Mouse (Mus musculus) regulatory T cell (primary cell): ENCODE measurements around the gene Nectin1.

Source experiments
- in situ Hi-C: fragments of 300-600 bp; cut with MboI, MseI; formaldehyde crosslinking; loops from one replicate; pipeline ENCODE4 v1.15.1; 2025; ENCODE audit warnings: high pct_unique_total_duplicates

The Nectin1 gene

DNA sequence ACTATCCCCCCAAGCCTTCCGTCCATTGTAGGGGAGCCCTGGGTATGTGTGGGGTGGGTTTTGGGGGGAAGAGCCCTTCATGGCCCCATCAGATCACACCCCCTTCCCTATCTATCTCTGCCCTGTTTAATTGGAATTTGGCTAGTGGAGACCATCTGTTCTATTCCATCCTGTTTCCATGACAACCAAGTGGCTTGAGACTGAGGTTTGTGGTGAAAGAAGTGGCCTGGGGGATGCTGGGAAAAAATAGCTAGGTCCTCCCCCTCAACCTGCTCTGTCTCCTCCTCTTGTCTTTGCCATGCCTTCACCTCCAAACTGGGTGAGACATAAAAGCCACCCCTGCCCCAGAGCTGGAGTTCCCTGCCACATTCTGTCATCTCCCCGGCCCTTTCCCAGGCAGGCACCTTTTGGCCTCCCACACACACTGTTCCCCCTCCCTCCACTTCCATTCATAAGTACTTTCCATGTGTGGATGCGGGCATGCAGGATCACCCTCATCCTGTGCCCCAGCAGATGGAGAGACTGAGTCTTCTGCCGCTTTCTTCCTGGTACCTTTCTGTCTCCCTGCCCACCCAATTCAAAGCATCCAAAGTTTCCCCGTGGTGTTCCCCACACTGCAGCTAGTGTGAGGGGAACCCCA is 17.5 kb downstream of the Nectin1 start:
- in situ Hi-C loops: loop anchor here (25.0 kb wide), 1 partner anchor 501 kb away; the partner anchor contains the start of genes Nlrx1 and Pdzd3

DNA sequence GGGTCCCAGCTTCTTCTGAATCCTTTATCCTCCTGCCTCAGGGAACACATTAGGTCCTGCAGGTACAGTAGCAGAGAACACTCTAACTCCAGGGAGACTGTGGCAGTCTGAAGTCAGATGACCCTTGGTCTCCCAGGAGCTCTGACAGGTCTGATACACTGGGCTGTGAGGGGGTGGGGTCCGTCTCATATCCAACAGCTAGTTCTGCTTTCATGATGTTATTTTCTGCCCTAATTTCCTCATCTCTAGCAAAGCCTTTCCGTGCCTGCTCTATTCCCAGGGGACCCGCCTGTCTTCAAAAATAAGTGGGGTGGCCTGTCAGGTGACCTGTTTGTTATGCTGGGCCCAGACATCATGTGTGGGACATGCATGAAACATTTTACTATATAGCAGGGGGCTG is 18.2 kb downstream of the Nectin1 start:
- in situ Hi-C loops: loop anchor here (25.0 kb wide), 1 partner anchor 500 kb away; the partner anchor contains the start of genes Nlrx1 and Pdzd3

DNA sequence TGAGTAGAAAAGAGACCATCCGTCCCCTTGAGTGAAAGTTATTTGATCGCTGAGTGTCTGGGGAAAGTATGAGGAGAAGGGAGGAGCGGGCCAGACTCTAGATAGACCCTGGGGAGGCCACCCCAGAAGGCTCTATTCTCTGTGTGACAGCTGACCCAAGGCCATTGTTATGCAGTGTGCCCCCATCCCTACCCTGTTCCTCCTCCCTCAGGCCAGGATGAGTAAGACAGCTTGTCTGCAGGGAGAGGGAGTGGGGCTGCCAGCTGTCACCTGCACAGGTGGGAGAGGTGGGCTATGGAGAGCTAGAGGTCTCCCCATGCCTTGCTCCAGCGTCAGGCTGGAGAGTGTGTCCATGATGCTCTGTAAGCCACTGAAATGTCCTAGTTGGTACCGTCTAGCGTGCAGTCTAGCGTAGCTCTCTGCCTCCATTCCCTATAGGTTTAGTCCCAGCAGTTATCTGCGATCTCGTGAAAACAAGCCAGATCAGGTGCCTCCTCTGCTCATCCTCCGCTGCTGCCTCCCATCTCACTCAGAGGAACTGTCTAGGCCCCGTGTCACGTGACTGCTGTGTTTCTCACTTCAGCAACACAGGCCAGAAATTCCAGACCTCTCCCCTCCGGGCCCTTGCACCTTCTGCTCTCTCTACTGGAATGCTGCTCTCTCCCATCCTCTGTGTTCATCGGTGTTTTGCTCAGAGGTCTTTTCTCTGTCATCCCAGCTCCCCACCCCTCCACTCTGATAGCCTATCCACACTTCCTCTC is 21.8 kb downstream of the Nectin1 start:
- in situ Hi-C loops: loop anchor here (25.0 kb wide), 1 partner anchor 497 kb away; the partner anchor contains the start of genes Nlrx1 and Pdzd3

DNA sequence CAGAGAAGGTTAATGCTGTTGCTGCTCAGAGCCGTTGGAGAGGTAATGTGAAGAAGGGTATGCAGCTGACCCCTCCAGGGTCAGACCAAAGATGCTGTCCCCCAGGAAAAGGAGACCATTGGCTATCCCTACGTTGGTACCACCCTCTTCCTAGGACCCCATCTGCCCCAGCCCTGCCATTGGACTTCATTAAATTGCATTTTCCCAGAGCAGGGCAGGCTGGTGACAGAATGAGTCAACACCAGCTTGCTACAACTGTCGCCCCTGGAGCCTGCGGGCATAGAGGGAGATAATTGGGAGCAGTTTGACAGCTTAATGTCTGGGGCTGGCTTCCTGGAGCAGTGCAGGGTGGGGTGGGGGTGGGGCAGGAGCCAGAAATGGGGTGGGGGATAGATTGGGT is 25.0 kb downstream of the Nectin1 start:
- in situ Hi-C loops: loop anchor here (25.0 kb wide), 1 partner anchor 494 kb away; the partner anchor contains the start of genes Nlrx1 and Pdzd3

DNA sequence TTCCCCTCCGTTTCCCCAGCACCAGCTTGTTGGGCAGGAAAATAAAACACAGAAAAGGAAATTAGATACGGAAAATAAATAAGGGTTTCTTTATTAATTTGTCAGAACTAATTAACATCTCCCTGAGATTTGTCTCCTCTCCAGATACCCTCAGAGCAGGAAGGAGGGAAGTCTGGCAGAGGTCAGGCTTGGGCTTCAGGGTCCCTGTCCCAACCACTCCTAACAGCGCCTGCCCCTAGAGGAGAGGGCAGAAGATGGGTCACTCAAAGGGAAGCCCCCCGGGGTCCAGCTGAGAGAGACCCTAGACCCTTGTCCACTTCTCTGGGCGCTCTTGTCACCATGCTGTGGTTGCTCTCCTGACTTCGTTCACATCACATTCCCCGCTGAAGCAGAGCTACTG is 25.4 kb downstream of the Nectin1 start:
- in situ Hi-C loops: loop anchor here (25.0 kb wide), 1 partner anchor 493 kb away; the partner anchor contains the start of genes Nlrx1 and Pdzd3

DNA sequence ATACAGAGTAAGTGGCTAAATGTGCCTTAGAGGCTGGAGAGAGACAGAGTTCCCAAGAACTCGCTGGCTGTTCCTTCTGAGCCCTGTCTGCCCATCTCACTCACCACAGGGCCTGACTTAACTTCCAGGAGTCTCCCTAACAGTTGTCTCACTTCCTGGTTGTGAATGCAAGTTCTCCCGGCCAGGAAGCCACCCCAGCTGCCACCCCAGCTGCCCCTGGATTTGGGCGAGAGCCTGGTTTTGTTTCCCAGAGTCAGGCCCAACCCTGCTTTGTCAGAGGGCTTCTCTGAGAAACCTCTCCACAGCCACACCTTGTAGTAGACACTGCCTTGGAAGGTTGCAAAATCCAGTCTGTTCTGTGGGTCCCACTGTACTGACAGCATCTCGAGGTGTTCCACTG is 26.2 kb downstream of the Nectin1 start:
- in situ Hi-C loops: loop anchor here (25.0 kb wide), 1 partner anchor 492 kb away; the partner anchor contains the start of genes Nlrx1 and Pdzd3

DNA sequence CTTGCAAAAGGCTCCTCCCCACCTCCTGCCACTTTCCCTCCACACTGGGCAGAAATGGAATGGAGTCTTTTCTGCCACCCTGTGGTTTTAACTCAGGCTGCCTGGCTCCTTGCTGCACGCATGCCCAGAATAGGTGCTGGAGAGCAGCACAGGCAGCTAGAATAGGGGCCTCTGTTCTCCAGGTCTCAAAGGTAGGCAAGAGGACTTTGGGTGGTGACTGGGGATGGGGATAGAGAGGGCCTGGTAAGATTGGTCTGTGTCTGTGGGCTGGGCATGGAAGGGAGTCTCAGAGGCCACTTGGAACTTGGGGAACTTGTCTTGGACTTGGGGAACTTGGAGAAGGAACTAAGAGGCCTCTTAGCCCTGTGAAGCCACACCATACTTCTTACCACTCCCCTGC is 27.3 kb downstream of the Nectin1 start:
- in situ Hi-C loops: loop anchor here (25.0 kb wide), 1 partner anchor 491 kb away; the partner anchor contains the start of genes Nlrx1 and Pdzd3

DNA sequence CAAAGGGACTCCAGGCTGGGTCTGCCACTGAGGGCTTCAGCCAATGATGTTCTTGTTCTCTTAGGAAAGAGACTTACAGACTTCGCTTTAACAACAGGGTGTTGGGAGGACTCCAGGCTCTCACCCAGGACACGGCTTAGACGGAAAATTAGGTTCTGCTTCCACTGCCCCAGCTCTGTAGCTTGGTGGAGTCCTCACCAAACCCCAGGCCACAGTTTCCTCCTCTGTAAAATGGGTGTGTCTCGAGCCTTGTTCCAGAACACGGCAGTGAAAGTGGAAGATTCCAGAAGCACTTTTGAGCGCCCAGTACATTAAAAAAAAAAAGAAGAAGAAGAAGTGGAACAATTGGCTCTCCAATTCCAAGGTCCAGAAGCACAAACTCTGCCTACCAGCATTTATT is 28.7 kb downstream of the Nectin1 start:
- in situ Hi-C loops: loop anchor here (25.0 kb wide), 1 partner anchor 490 kb away; the partner anchor contains the start of genes Nlrx1 and Pdzd3

DNA sequence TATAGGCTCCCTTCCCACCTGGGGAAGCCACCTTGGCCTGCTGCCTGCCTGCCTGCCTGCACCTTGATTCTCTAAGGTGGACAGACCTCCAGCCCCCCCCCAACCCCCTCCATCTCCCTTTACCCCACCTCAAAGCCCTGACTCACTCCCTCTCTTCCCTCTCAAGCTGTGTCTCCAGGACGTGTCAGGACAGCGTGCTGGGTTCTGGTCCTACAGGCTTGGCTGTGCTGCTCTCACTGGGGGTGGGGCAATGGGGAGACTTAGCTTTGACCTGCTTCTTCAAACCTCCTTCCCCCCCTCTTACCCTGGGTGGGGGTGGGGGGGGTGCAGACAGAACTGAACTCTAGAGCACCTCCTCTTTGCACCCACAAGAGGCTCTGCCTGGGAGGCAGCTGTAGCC is 29.7 kb downstream of the Nectin1 start:
- in situ Hi-C loops: loop anchor here (25.0 kb wide), 1 partner anchor 489 kb away; the partner anchor contains the start of genes Nlrx1 and Pdzd3

DNA sequence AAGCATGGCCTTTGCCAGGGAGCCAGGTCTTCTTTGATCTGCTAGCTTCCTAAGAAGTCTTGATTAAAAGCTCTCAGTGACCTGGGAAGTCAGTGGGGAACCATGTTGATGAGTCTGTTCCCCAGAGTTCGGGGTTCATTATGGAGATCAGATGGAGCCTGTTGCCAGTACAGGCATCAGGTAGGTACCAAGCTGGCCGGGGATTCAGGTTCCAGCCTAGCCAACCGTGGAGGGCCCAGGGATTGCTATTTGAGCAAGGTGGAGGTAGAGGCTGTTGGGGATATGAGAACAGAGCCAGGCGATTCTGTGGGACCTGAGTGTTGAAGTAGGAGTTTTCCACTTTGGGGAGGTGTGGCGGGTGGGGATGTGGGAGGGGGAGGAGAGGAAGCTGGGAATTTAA is 30.6 kb downstream of the Nectin1 start:
- in situ Hi-C loops: loop anchor here (25.0 kb wide), 1 partner anchor 488 kb away; the partner anchor contains the start of genes Nlrx1 and Pdzd3

DNA sequence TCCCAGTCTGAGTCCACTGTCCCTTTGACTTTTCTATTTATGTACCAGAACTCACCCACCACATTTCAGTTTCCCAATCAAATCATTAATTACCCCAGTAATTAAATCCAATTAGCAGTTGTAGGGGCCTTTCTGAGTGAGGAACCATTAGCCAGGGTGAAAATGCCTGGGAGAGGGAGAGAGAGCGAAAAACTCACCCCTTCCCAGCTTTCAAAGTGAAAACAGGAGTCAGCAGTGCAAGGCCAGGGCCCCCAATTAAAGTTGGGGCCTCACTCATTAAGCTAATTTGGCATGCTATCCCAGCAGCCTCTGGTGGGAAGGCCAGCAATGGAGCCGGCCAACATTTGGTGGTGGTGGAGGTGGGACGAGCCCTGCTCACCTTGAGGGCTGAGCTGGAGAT is 32.4 kb downstream of the Nectin1 start:
- in situ Hi-C loops: no loop called here

DNA sequence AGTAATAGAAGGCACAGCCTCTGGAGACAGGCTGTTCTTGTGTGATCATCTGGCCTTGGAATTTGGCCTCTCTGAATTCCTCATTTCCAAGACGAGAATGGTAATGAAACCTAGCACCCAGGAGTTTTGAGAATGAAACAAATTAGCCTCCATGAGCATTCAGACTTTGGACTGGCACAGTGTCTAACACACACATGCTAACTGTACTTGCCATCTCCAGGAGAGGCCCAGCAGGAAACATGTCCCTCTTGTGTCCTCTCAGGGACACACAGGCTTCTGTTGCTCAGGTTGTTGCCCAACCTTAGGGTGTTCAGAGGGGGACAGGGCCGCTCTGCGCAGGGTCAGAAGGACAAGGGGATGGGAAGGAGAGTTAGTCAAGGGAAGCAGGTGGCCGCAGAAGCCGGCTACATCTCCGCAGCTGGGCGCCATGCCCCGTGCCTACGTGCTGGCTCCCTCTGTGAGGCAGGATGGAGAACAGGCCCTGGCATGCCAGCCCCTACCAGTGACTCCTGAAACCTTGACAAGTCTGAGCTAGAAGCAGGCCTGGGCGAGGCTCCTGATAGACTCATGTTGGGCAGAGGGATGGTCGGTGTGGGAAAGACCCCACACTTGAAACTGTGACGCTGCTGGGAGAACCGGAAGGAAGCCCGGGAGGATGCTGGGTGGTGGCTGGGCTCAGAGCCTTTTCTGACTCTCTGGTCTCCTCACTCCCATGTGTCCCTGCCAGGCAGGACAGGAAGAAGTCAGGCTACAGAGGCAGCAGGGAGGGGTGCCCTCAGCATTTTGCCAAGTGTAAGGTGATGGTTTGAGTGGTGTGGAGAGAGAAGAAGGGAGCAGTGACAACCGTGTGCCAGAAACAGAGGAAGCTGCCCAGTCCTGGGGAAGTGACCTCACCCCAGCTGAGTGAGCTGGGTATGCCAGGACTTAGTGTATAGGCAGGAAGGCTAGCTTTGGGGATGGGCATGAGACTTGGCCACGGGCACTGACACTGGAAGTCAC is 33.9 kb downstream of the Nectin1 start:
- in situ Hi-C loops: no loop called here

DNA sequence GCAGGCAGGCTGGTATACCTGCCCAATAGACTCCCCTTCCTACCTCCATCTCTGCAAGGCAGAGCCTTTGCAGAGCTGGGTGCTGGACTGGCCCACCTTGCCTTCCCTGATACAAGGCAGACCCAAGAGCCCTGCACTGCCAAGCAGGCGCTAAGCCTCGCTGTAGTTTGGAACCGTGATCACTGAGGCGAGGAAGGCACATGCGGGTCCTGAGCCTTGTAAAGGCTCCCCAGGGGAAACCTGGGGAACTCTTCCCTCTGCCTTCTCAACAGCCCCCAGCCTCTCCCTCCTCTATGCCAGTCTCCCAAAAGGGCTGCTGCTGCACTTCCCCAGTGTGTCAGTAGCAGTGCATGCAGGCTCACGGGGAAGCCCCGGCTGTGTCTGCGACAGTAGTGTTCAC is 37.1 kb downstream of the Nectin1 start:
- in situ Hi-C loops: loop anchor here (5.0 kb wide), 1 partner anchor 99 kb away; no protein-coding TSS in a partner anchor

DNA sequence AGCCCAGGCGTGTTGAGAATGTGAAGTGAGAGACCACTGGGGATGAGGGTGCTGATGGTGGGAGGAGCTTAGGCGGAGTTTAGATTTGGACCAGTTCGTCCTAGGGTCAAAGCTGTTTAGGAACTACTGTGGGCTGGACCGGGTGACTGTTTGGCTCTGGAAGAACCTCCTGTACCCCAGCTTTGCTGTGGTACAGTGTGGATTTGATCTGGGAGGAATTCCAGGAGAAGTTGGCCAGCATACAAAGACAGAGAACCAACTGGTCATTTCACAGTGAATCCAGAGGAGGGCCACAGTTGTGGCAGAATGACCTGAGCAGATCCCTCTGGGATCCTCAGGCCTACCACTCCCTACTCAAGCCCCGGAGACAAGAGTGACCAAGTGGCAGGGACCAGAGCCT is 38.6 kb downstream of the Nectin1 start:
- in situ Hi-C loops: loop anchor here (5.0 kb wide), 1 partner anchor 100 kb away; no protein-coding TSS in a partner anchor

DNA sequence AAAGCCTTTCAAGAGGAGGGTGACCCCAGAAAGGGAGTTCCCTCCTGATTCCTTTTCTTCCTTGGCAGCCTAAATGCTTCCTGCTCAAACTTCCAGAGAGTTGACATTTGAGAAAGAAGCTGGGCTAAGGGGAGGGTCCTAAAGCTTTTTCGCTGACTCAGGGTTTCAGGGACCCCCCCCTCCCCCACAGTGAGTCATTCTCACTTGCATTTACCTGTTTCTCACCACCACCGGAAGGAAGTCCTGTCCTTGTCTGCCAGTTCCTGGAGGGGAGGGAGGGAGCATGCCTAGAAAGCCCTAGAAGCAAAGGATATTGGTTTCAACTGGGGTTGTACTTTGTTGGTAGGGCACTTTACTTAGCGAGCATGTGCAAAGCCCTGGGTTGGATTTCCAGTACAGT is 40.2 kb downstream of the Nectin1 start:
- in situ Hi-C loops: loop anchor here (5.0 kb wide), 1 partner anchor 102 kb away; no protein-coding TSS in a partner anchor

DNA sequence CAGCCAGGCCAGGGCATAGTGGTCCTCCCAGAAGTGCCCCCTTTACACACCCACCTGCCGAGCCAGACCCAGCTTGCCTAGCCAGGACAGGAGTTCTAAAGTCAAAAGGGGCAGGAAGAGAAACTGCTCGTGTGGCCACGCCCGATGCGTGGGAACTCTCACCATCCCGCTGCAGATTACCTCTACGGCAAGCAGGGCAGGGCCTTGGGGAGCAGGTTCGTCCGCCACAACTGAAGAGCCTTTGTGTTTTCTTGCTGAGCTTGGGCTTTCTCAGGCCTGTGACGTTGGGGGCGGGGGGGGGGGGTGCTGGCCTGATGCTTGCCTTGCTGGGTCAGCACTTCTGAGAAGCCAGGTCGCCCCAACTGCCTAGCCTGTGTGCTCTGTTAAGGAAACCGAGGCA is 41.1 kb downstream of the Nectin1 start:
- in situ Hi-C loops: loop anchor here (5.0 kb wide), 1 partner anchor 103 kb away; no protein-coding TSS in a partner anchor

DNA sequence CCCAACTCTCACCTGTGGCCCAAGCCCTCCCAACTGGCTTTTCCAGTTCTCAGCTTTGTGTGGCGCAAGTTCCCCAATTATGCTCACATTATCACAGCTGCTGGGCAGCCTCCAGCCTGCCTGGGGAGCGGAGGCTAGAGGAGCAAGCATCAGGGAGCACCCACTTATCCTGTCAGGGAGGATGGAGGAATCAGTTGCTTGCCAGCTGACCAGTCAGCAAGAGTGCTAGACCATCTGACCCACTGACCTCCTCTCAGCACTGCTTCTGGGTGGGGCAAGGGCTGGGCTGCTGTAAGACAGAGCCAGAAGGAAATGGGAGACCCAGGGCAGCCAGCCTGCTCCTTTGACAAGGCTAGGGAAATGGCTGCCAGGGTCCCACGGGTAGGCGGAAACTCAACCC is 43.8 kb downstream of the Nectin1 start:
- in situ Hi-C loops: no loop called here

DNA sequence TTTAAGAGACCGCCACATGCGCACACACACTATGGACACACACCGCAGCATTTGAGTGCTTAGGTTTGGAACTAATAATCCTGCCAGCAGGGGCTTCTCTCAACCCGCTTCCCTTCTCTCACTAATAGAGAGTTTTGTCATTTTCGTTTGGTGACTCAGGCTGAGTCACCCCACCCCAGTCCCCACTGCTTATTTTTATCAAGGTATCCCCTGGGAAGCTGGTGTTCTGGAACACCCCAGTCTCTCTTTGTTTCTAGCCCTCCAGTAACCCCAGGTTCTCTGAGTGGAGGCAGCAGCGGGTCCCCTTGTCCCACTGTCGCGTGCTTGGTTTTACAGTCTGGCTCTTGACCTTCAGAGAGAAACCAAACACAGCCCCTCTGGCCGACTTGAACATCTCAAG is 48.9 kb downstream of the Nectin1 start:
- in situ Hi-C loops: no loop called here

DNA sequence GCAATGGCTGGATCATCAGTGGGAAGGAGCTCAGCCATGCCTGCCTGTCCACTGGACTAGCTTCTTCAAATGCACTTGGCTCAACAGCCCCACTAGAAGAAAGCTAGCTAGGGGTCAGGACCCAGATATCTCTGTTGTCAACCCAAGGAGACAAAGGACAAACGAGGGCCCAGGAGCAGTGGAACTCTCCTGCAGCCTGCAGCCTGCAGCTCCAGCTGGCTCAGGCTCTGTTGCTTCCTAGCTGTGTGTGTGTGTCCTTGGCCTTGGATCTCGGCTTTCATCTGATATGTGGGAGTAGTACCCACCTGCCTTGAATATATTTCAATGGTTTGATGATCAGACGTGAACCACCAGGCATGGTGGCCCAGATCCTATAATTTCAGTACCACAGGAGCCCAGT is 49.6 kb downstream of the Nectin1 start:
- in situ Hi-C loops: no loop called here

DNA sequence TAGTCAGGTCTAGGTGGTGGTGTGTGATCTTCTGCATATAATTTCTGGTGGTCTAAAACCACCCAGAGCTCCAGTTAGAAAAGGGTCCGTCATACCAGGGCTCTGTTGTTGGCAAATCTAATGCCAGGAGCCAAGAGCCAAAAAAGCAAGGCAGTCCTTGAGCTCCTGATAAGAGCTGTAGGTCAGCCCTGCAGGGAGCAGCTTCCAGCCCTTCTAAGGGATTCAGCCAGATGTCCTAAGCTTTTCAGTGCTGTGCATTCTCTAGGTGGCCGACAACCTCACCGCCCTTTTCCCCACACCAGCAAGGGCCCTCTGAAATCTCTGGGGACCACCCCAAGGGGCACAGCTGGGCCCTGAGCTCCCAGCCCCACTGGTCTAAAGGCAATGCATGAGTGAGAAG is 52.2 kb downstream of the Nectin1 start:
- in situ Hi-C loops: no loop called here
